Mouse (Mus musculus): ENCODE measurements around the gene Ets1. TPM values are rescaled to one million over a fixed set of nuclear protein-coding genes. Genes with fewer than 3 reads are reported as not detected.

Ets1 gene
- polyA plus RNA-seq, 1 experiment from 2014 or later = 12.5 TPM

GRCm38 (mm10) chr9:32607218-32607617 lies 28.8 kb upstream of the Ets1 start:
- peak; percentile 97 for ATAC-seq (ENCODE audit: low read depth)
- Histone ChIP-seq H3K36me3 (no peaks in the 10 kb centered on the region), H3K4me2 (peak overlapping the region; percentile 71), H3K27ac (peak overlapping the region; percentile 92), H3K27me3 (0 out of 2 replicates have a peak, but pooled peaks cover 16% of the 10 kb centered on the region), H3K9me3 (replicated peaks) (no peaks in the 10 kb centered on the region), H3K4me1 (replicated peaks) (peaks cover 74% of the 10 kb centered on the region), H3K4me3 (replicated peaks) (peak overlapping the region; percentile 37), H3K9ac (peak overlapping the region; percentile 65)
- 11% methylated on average over 7 of the region's 7 CpGs for WGBS (ENCODE audit: insufficient replicate concordance)
- peak; percentile 84 for DNase-seq

GRCm38 (mm10) chr9:32608831-32609610 lies 27.0 kb upstream of the Ets1 start:
- ATAC-seq (ENCODE audit: low read depth) (peak; percentile 21; the same call in 1 of the 2 replicates), DNase-seq (peak; percentile 11)
- H3K27ac ChIP-seq = peak overlapping the region; percentile 92
- H3K4me2 ChIP-seq = peak overlapping the region; percentile 19; the same call in 1 of the 2 replicates
- peak overlapping the region; percentile 27; the same call in 1 of the 2 replicates for H3K9ac ChIP-seq
- H3K4me3 ChIP-seq (replicated peaks) = no peak overlapping the region
- no peaks in the 10 kb centered on the region for H3K36me3 ChIP-seq
- 69% methylated on average over 10 of the region's 10 CpGs for WGBS (ENCODE audit: insufficient replicate concordance)
- 0 out of 2 replicates have a peak, but pooled peaks cover 12% of the 10 kb centered on the region for H3K27me3 ChIP-seq
- H3K4me1 ChIP-seq (replicated peaks) = peaks cover 58% of the 10 kb centered on the region
- H3K9me3 ChIP-seq (replicated peaks) = no peaks in the 10 kb centered on the region

- ATAC-seq (ENCODE audit: low read depth) = no peak
Observed at GRCm38 (mm10) chr9:32610218-32610617, 25.8 kb upstream of the Ets1 start.

GRCm38 (mm10) chr9:32610631-32611030 lies 25.4 kb upstream of the Ets1 start:
- H3K9me3 ChIP-seq (replicated peaks) = no peaks in the 10 kb centered on the region
- H3K4me2 ChIP-seq = no peak overlapping the region
- DNase-seq (no peak), ATAC-seq (ENCODE audit: low read depth) (no peak)
- peaks cover 42% of the 10 kb centered on the region for H3K4me1 ChIP-seq (replicated peaks)
- WGBS (ENCODE audit: insufficient replicate concordance) = 82% methylated on average over 4 of the region's 4 CpGs
- 0 out of 2 replicates have a peak, but pooled peaks cover 6% of the 10 kb centered on the region for H3K27me3 ChIP-seq
- no peak overlapping the region for H3K9ac ChIP-seq
- H3K36me3 ChIP-seq = no peaks in the 10 kb centered on the region
- no peak overlapping the region for H3K27ac ChIP-seq
- H3K4me3 ChIP-seq (replicated peaks) = no peak overlapping the region

More at GRCm38 (mm10) chr9:32610218-32610617, 25.8 kb upstream of the Ets1 start:
- Histone ChIP-seq H3K36me3 (no peaks in the 10 kb centered on the region), H3K9ac (no peak overlapping the region), H3K27me3 (0 out of 2 replicates have a peak, but pooled peaks cover 10% of the 10 kb centered on the region), H3K4me3 (replicated peaks) (no peak overlapping the region), H3K4me2 (no peak overlapping the region), H3K27ac (no peak overlapping the region), H3K4me1 (replicated peaks) (peaks cover 46% of the 10 kb centered on the region), H3K9me3 (replicated peaks) (no peaks in the 10 kb centered on the region)
- WGBS (ENCODE audit: insufficient replicate concordance) = 84% methylated on average over 8 of the region's 8 CpGs
- no peak for DNase-seq

GRCm38 (mm10) chr9:32611340-32611739 lies 24.7 kb upstream of the Ets1 start:
- Histone ChIP-seq H3K4me3 (replicated peaks) (no peak overlapping the region), H3K4me2 (no peak overlapping the region), H3K36me3 (no peaks in the 10 kb centered on the region), H3K27ac (no peak overlapping the region), H3K9ac (no peak overlapping the region), H3K27me3 (no peaks in the 10 kb centered on the region), H3K4me1 (replicated peaks) (peaks cover 35% of the 10 kb centered on the region), H3K9me3 (replicated peaks) (no peaks in the 10 kb centered on the region)
- DNase-seq (no peak), ATAC-seq (ENCODE audit: low read depth) (no peak)
- WGBS (ENCODE audit: insufficient replicate concordance) = 66% methylated on average over 4 of the region's 4 CpGs

GRCm38 (mm10) chr9:32612426-32612825 lies 23.6 kb upstream of the Ets1 start:
- Histone ChIP-seq H3K4me2 (no peak overlapping the region), H3K4me1 (replicated peaks) (peaks cover 24% of the 10 kb centered on the region), H3K27ac (no peak overlapping the region), H3K36me3 (no peaks in the 10 kb centered on the region), H3K27me3 (no peaks in the 10 kb centered on the region), H3K9me3 (replicated peaks) (no peaks in the 10 kb centered on the region), H3K9ac (no peak overlapping the region), H3K4me3 (replicated peaks) (no peak overlapping the region)
- DNase-seq (no peak), ATAC-seq (ENCODE audit: low read depth) (no peak)
- WGBS (ENCODE audit: insufficient replicate concordance) = 60% methylated on average over 5 of the region's 5 CpGs

- DNase-seq (no peak), ATAC-seq (ENCODE audit: low read depth) (no peak)
- H3K9ac ChIP-seq = no peak overlapping the region
- H3K27me3 ChIP-seq = no peaks in the 10 kb centered on the region
- WGBS (ENCODE audit: insufficient replicate concordance) = 52% methylated on average over 6 of the region's 6 CpGs
- H3K4me3 ChIP-seq (replicated peaks) = no peak overlapping the region
- H3K4me1 ChIP-seq (replicated peaks) = peaks cover 19% of the 10 kb centered on the region
- no peak overlapping the region for H3K27ac ChIP-seq
- H3K4me2 ChIP-seq = no peak overlapping the region
- no peaks in the 10 kb centered on the region for H3K9me3 ChIP-seq (replicated peaks)
- H3K36me3 ChIP-seq = no peaks in the 10 kb centered on the region
Observed at GRCm38 (mm10) chr9:32612861-32613421, 23.1 kb upstream of the Ets1 start.

GRCm38 (mm10) chr9:32614191-32614590 lies 21.8 kb upstream of the Ets1 start:
- Histone ChIP-seq H3K4me2 (no peak overlapping the region), H3K4me1 (replicated peaks) (peaks cover 6% of the 10 kb centered on the region), H3K9ac (no peak overlapping the region), H3K9me3 (replicated peaks) (no peaks in the 10 kb centered on the region), H3K4me3 (replicated peaks) (no peak overlapping the region), H3K27ac (no peak overlapping the region), H3K36me3 (no peaks in the 10 kb centered on the region), H3K27me3 (no peaks in the 10 kb centered on the region)
- DNase-seq = no peak
- ATAC-seq (ENCODE audit: low read depth) = no peak
- WGBS (ENCODE audit: insufficient replicate concordance) = 71% methylated on average over 9 of the region's 9 CpGs

GRCm38 (mm10) chr9:32615461-32615860 lies 20.6 kb upstream of the Ets1 start:
- H3K4me2 ChIP-seq = no peak overlapping the region
- H3K27ac ChIP-seq = no peak overlapping the region
- H3K4me3 ChIP-seq (replicated peaks) = no peak overlapping the region
- no peaks in the 10 kb centered on the region for H3K27me3 ChIP-seq
- no peaks in the 10 kb centered on the region for H3K36me3 ChIP-seq
- no peaks in the 10 kb centered on the region for H3K4me1 ChIP-seq (replicated peaks)
- 58% methylated on average over 6 of the region's 6 CpGs for WGBS (ENCODE audit: insufficient replicate concordance)
- no peaks in the 10 kb centered on the region for H3K9me3 ChIP-seq (replicated peaks)
- DNase-seq (no peak), ATAC-seq (ENCODE audit: low read depth) (no peak)
- no peak overlapping the region for H3K9ac ChIP-seq

- Histone ChIP-seq H3K9me3 (replicated peaks) (no peaks in the 10 kb centered on the region), H3K27ac (no peak overlapping the region), H3K9ac (no peak overlapping the region), H3K36me3 (no peaks in the 10 kb centered on the region), H3K4me2 (no peak overlapping the region), H3K4me1 (replicated peaks) (no peaks in the 10 kb centered on the region), H3K4me3 (replicated peaks) (no peak overlapping the region), H3K27me3 (no peaks in the 10 kb centered on the region)
- no peak for DNase-seq
- ATAC-seq (ENCODE audit: low read depth) = no peak
- 19% methylated on average over 7 of the region's 7 CpGs for WGBS (ENCODE audit: insufficient replicate concordance)
Observed at GRCm38 (mm10) chr9:32615986-32616385, 20.0 kb upstream of the Ets1 start.

- Histone ChIP-seq H3K9ac (no peak overlapping the region), H3K27me3 (no peaks in the 10 kb centered on the region), H3K9me3 (replicated peaks) (no peaks in the 10 kb centered on the region), H3K4me1 (replicated peaks) (no peaks in the 10 kb centered on the region), H3K36me3 (no peaks in the 10 kb centered on the region), H3K4me2 (no peak overlapping the region), H3K4me3 (replicated peaks) (no peak overlapping the region), H3K27ac (no peak overlapping the region)
- WGBS (ENCODE audit: insufficient replicate concordance) = 65% methylated on average over 5 of the region's 5 CpGs
- DNase-seq (no peak), ATAC-seq (ENCODE audit: low read depth) (no peak)
Observed at GRCm38 (mm10) chr9:32616516-32617429, 19.2 kb upstream of the Ets1 start.
